Comparison of ENCODE assay signal across 8 mouse cellular contexts in the genomic region with DNA sequence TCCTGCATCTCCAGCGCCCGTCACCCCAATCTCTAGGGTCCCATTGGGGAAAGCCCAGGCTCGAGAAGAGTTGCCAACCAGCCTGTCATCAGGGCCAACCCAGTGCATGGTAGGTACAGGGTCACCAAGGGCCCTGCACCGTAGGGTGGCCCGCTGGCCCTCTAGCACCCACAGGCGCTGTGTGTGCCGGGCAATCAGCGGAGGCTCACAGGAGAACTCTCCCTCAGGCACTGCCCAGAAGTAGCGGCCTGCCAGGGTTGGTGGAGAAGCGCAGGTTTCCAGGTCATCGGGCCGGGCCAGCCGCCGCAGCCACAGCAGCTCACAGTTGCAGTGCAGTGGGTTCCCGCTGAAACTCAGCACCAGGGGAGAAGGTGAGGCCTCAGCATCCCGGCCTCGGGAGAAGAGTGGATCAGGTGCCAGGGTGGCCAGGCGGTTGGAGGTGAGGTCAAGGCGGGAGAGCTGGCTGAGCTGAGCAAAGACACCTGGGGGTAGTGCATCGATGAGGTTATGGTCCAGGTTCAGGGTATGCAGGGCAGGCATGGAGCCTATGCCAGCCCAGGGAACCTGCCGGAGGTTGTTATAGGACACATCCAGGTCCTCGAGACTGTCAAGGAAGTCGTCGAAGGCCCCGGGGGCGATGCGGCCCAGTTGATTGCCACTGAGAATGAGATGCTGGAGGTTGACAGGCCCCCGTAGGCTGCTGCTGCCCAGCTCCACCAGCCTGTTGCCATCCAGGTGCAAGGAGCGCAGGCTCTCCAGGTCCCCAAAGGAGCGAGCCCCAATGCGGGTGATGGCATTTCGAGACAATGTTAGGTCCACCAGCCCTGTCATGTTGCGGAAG. TPM values are rescaled to one million over a fixed set of nuclear protein-coding genes. Genes with fewer than 3 reads are reported as not detected.
DNase-seq lines count a peak whose midpoint lies in the region; ATAC-seq lines count a peak whose summit lies in the region.

No protein-coding gene starts in this region.

- peak overlapping the region; percentile 77 for H3K4me3 ChIP-seq in liver, embryonic 11.5 days (ENCODE audit: low read depth, low read length)
- peak overlapping the region; percentile 95 for H3K4me3 ChIP-seq in hindbrain, embryonic 13.5 days
- H3K4me3 ChIP-seq in neural tube, embryonic 12.5 days, result peak overlapping the region; percentile 96

- ATAC-seq in liver, embryonic 11.5 days (replicated peaks; ENCODE audit: low FRiP score), result no peak
- ATAC-seq in hindbrain, embryonic 13.5 days (ENCODE audit: low FRiP score), result no peak
- ATAC-seq in neural tube, embryonic 12.5 days (ENCODE audit: low FRiP score, low read depth), result no peak

- no peak overlapping the region for H3K27ac ChIP-seq in liver, embryonic 11.5 days (ENCODE audit: low read depth, low read length)
- peak overlapping the region; percentile 97 for H3K27ac ChIP-seq in hindbrain, embryonic 13.5 days
- H3K27ac ChIP-seq in neural tube, embryonic 12.5 days, result no peak overlapping the region

- DNase-seq in cerebellum, adult 11-12 months, result peak; percentile 55
- no peak for DNase-seq in cerebellum, postnatal 10 days
- DNase-seq in liver, embryonic 11.5 days (ENCODE audit: low spot score), result no peak
- DNase-seq in liver, result no peak
- no peak for DNase-seq in spleen, adult 18-20 months
- DNase-seq in right cerebral cortex, postnatal 14 days, result no peak

- no peak overlapping the region for H3K9ac ChIP-seq in liver, embryonic 11.5 days (ENCODE audit: low read depth, low read length)
- peak overlapping the region; percentile 99 for H3K9ac ChIP-seq in hindbrain, embryonic 13.5 days
- H3K9ac ChIP-seq in neural tube, embryonic 12.5 days, result peak overlapping the region; percentile 98; the same call in 1 of the 2 replicates

- no peaks in the 10 kb centered on the region for H3K9me3 ChIP-seq in liver, embryonic 11.5 days (ENCODE audit: control insufficient read depth, low read length)
- H3K9me3 ChIP-seq in hindbrain, embryonic 13.5 days, result no peaks in the 10 kb centered on the region
- no peaks in the 10 kb centered on the region for H3K9me3 ChIP-seq in neural tube, embryonic 12.5 days

- peak overlapping the region; percentile 98 for H3K4me2 ChIP-seq in liver, embryonic 11.5 days
- H3K4me2 ChIP-seq in hindbrain, embryonic 13.5 days, result peak overlapping the region; percentile 85
- peak overlapping the region; percentile 85 for H3K4me2 ChIP-seq in neural tube, embryonic 12.5 days (replicated peaks)

- H3K4me1 ChIP-seq in liver, embryonic 11.5 days (replicated peaks; ENCODE audit: control insufficient read depth, insufficient read depth, low read length), result peaks cover 7% of the 10 kb centered on the region
- peaks cover 55% of the 10 kb centered on the region for H3K4me1 ChIP-seq in hindbrain, embryonic 13.5 days (replicated peaks)
- H3K4me1 ChIP-seq in neural tube, embryonic 12.5 days, result peaks cover 40% of the 10 kb centered on the region

- 89% methylated on average over 33 of the region's 33 CpGs for WGBS in liver, embryonic 11.5 days
- 89% methylated on average over 33 of the region's 33 CpGs for WGBS in hindbrain, embryonic 13.5 days
- 91% methylated on average over 33 of the region's 33 CpGs for WGBS in neural tube, embryonic 12.5 days

- H3K36me3 ChIP-seq in liver, embryonic 11.5 days (ENCODE audit: control insufficient read depth, insufficient read depth, low read length), result peaks cover 3% of the 10 kb centered on the region; the same call in 1 of the 2 replicates
- H3K36me3 ChIP-seq in hindbrain, embryonic 13.5 days, result peaks cover 44% of the 10 kb centered on the region
- H3K36me3 ChIP-seq in neural tube, embryonic 12.5 days, result peaks cover 31% of the 10 kb centered on the region

- peaks cover 18% of the 10 kb centered on the region for H3K27me3 ChIP-seq in liver, embryonic 11.5 days (replicated peaks; ENCODE audit: control insufficient read depth, insufficient read depth, low read length)
- peaks cover 11% of the 10 kb centered on the region; the same call in 1 of the 2 replicates for H3K27me3 ChIP-seq in hindbrain, embryonic 13.5 days
- H3K27me3 ChIP-seq in neural tube, embryonic 12.5 days (replicated peaks), result no peaks in the 10 kb centered on the region; the same call in 1 of the 2 replicates

RNA-seq across cellular contexts. Expression of gene Lrfn4, which starts 1.8 kb away (rescaled TPM):
- 2.2 and 3.3 TPM in 2 replicates for polyA plus RNA-seq in liver, embryonic 11.5 days (2014; fragmentation: Nextera tagmentation; extraction: Ambion mirVana)
- polyA plus RNA-seq in hindbrain, embryonic 13.5 days (2015; fragmentation: Nextera tagmentation; extraction: Ambion mirVana), result 9.0 and 10.4 TPM in 2 replicates
- polyA plus RNA-seq in neural tube, embryonic 12.5 days (2016; fragmentation: Nextera tagmentation; extraction: Ambion mirVana), result 15.6 and 17.9 TPM in 2 replicates

RNA-seq across cellular contexts. Expression of gene Rce1, which starts 11.8 kb away (rescaled TPM):
- polyA plus RNA-seq in liver, embryonic 11.5 days (2014; fragmentation: Nextera tagmentation; extraction: Ambion mirVana), result 52.5 and 52.9 TPM in 2 replicates
- 52.0 and 54.2 TPM in 2 replicates for polyA plus RNA-seq in hindbrain, embryonic 13.5 days (2015; fragmentation: Nextera tagmentation; extraction: Ambion mirVana)
- 56.1 and 60.5 TPM in 2 replicates for polyA plus RNA-seq in neural tube, embryonic 12.5 days (2016; fragmentation: Nextera tagmentation; extraction: Ambion mirVana)
